Mouse (Mus musculus) liver, embryonic 14.5 days (tissue): ENCODE measurements around the gene Stx8. TPM values are rescaled to one million over a fixed set of nuclear protein-coding genes. Genes with fewer than 3 reads are reported as not detected.

Experiments used
- ATAC-seq: fragments of 200-750 bp; cut with Nextera tagmentation; 2 replicates; pipeline ENCODE4 v1.8.0; 2017; ENCODE audit warnings: moderate number of reproducible peaks, mild to moderate bottlenecking, moderate library complexity; ENCODE audit not compliant: insufficient read depth
- DNase-seq, 3 experiments: peaks; one replicate each; pipeline ENCODE4 v3.0.0-alpha.2; 2012 to 2013; ENCODE audit warnings: low read depth in 3 of 3, low spot score in 3 of 3
- H3K27ac ChIP-seq: fragments of 300-500 bp; sonication (generic); 2 replicates; pipeline ENCODE4 v1.5.1; 2014; ENCODE audit warnings: moderate library complexity, mild to moderate bottlenecking, control low read depth, inconsistent platforms
- H3K27me3 ChIP-seq: fragments of 300-500 bp; sonication (generic); 2 replicates; pipeline ENCODE4 v1.6.1; 2014; ENCODE audit warnings: mild to moderate bottlenecking, low read length, moderate library complexity; ENCODE audit not compliant: control insufficient read depth, insufficient read depth
- H3K36me3 ChIP-seq: fragments of 300-500 bp; sonication (generic); replicated peaks from 2 replicates; pipeline ENCODE4 v1.6.1; 2014; ENCODE audit warnings: low read depth; ENCODE audit not compliant: control insufficient read depth, insufficient read depth
- H3K4me1 ChIP-seq, 2 experiments: fragments of 200-500 bp in 1 of 2; fragments of 300-500 bp in 1 of 2; sonication (generic) in 1 of 2; replicated peaks; 2 replicates each; pipeline ENCODE4 v1.6.1; 2012 to 2014; ENCODE audit warnings: antibody characterized with exemption in 1 of 2, inconsistent platforms in 1 of 2, low read length in 1 of 2; ENCODE audit not compliant: control insufficient read depth in 2 of 2, insufficient read depth in 2 of 2
- H3K4me2 ChIP-seq: fragments of 300-500 bp; sonication (generic); 2 replicates; pipeline ENCODE4 v1.6.1; 2014; ENCODE audit warnings: low read depth, mild to moderate bottlenecking, control low read depth, moderate library complexity
- H3K4me3 ChIP-seq, 2 experiments: fragments of 200-500 bp in 1 of 2; fragments of 300-500 bp in 1 of 2; sonication (generic) in 1 of 2; 2 replicates each; pipeline ENCODE4 v1.5.1; 2012 to 2014; ENCODE audit warnings: low read depth in 2 of 2, low read length in 2 of 2, mild to moderate bottlenecking in 2 of 2, control low read depth in 1 of 2, inconsistent platforms in 1 of 2, moderate library complexity in 1 of 2; ENCODE audit not compliant: insufficient read depth in 1 of 2
- H3K9ac ChIP-seq: fragments of 300-500 bp; sonication (generic); replicated peaks from 2 replicates; pipeline ENCODE4 v1.6.1; 2014; ENCODE audit warnings: mild to moderate bottlenecking, control low read depth, moderate library complexity
- H3K9me3 ChIP-seq: fragments of 300-500 bp; sonication (generic); 2 replicates; pipeline ENCODE4 v1.6.1; 2016; ENCODE audit warnings: low read length, mixed read lengths; ENCODE audit not compliant: control insufficient read depth
- CTCF ChIP-seq: IDR thresholded peaks from 2 replicates; pipeline ENCODE4 v1.5.1; 2016; ENCODE audit warnings: antibody characterized with exemption, low read depth, control low read depth
- EP300 ChIP-seq: IDR thresholded peaks from 2 replicates; pipeline ENCODE4 v1.6.1; 2016; ENCODE audit warnings: antibody characterized with exemption, low read depth
- WGBS: fragments of 180-500 bp; shearing (Covaris S2); extraction: QIAGEN DNeasy Blood & Tissue Kit; methylation state at CpG from one replicate; pipeline ENCODE4 v1.1.7; 2014; ENCODE audit not compliant: insufficient replicate concordance; 5-methylcytosine and 5-hydroxymethylcytosine counted together
- polyA plus RNA-seq, 2 experiments: library from polyadenylated mRNA; depleted of rRNA in 1 of 2; stranded (reverse) in 1 of 2; unstranded in 1 of 2; fragments of >200 nt; fragmentation: Nextera tagmentation in 1 of 2; extraction: Ambion mirVana in 1 of 2; gene quantifications; 2 replicates each; pipeline versions ENCODE4 v1.2.1 to v1.2.3; 2012 to 2014

Stx8 gene
- polyA plus RNA-seq, 2 experiments: 8.1 to 24.5 TPM

- Histone ChIP-seq H3K27me3 (no peaks in the 10 kb centered on the region), H3K4me2 (no peak overlapping the region), H3K27ac (no peak overlapping the region), H3K4me3 (no peak overlapping the region), H3K36me3 (no peaks in the 10 kb centered on the region), H3K4me1 (no peaks in the 10 kb centered on the region), H3K9ac (no peak overlapping the region), H3K9me3 (no peaks in the 10 kb centered on the region)
- TF ChIP-seq EP300: no peak
- TF ChIP-seq CTCF: no peak
- ATAC-seq (no peak), DNase-seq (no peak)
- 39% methylated on average over 13 of the region's 13 CpGs for WGBS
Measured at GRCm38 (mm10) chr11:68223143-68223542, 257.1 kb downstream of the Stx8 start.

DNA sequence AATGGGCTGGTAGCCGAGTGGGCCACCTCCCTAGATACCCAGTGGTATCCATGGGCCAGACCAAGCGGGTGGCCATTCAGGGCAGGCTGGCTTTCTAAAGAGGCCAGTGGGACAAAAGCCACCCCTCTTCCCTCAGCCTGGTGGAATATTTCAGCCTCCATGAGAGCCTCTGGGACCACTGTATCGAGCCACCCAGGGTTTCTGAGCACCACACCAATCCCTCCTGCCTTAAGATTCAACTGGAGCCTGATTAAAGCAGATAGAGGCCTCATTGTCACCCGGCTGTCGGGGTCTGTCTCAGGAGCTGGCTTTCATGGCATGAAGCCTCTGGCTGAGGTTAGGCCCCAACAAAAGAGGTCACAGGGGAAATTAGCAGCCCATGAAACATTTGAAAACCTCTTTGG, 260.7 kb downstream of the Stx8 start:
- H3K4me3 ChIP-seq: no peak overlapping the region
- 56% methylated on average over 5 of the region's 5 CpGs for WGBS
- no peak overlapping the region for H3K9ac ChIP-seq
- DNase-seq (no peak), ATAC-seq (no peak)
- no peak overlapping the region for H3K27ac ChIP-seq
- no peaks in the 10 kb centered on the region for H3K36me3 ChIP-seq
- H3K9me3 ChIP-seq: no peaks in the 10 kb centered on the region
- no peak for TF ChIP-seq CTCF
- TF ChIP-seq EP300: no peak
- no peaks in the 10 kb centered on the region for H3K4me1 ChIP-seq
- no peaks in the 10 kb centered on the region for H3K27me3 ChIP-seq
- H3K4me2 ChIP-seq: no peak overlapping the region

DNA sequence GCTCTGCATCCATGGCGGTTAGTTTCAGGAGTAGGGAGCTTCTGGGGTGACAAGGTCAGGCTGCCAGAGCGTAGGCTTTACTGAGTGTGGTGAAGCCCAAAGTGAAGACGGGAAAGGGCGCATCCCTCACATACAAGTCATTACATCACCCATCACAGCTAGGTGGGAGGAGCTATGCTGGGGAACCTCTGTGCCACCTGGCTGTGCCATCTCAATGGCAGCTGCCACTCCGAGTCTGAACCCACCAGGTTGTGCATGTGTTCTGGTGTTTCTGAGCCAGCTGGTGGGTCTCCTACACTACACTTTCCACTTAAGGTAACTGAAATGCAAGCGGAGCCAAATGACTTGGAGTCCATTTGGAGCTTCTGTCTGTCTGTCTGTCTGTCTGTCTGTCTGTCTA, 261.8 kb downstream of the Stx8 start:
- Histone ChIP-seq H3K4me1 (no peaks in the 10 kb centered on the region), H3K27ac (no peak overlapping the region), H3K4me3 (no peak overlapping the region), H3K4me2 (no peak overlapping the region), H3K9ac (no peak overlapping the region), H3K36me3 (no peaks in the 10 kb centered on the region), H3K27me3 (no peaks in the 10 kb centered on the region), H3K9me3 (no peaks in the 10 kb centered on the region)
- ATAC-seq: no peak
- WGBS: 72% methylated on average over 6 of the region's 6 CpGs
- TF ChIP-seq EP300 (no peak), CTCF (no peak)
- no peak for DNase-seq

- no peak overlapping the region for H3K9ac ChIP-seq
- DNase-seq (no peak), ATAC-seq (no peak)
- no peaks in the 10 kb centered on the region for H3K27me3 ChIP-seq
- no peak overlapping the region for H3K27ac ChIP-seq
- no peaks in the 10 kb centered on the region for H3K9me3 ChIP-seq
- no peaks in the 10 kb centered on the region for H3K36me3 ChIP-seq
- H3K4me2 ChIP-seq: no peak overlapping the region
- WGBS: 64% methylated on average over 18 of the region's 18 CpGs
- H3K4me3 ChIP-seq: no peak overlapping the region
- TF ChIP-seq EP300 (no peak), CTCF (no peak)
- H3K4me1 ChIP-seq: no peaks in the 10 kb centered on the region
Measured at GRCm38 (mm10) chr11:68228941-68229665, 263.1 kb downstream of the Stx8 start.

GRCm38 (mm10) chr11:68231558-68231957, 265.6 kb downstream of the Stx8 start:
- Histone ChIP-seq H3K27me3 (no peaks in the 10 kb centered on the region), H3K9me3 (no peaks in the 10 kb centered on the region), H3K36me3 (no peaks in the 10 kb centered on the region), H3K4me1 (no peaks in the 10 kb centered on the region), H3K27ac (no peak overlapping the region), H3K9ac (no peak overlapping the region), H3K4me3 (no peak overlapping the region), H3K4me2 (no peak overlapping the region)
- no peak for DNase-seq
- WGBS: 79% methylated on average over 5 of the region's 5 CpGs
- ATAC-seq: no peak
- TF ChIP-seq EP300: no peak
- TF ChIP-seq CTCF: 0 out of 2 replicates have a peak, but pooled peaks have one; percentile 23
